Mouse (Mus musculus) midbrain, embryonic 10.5 days (tissue): Measurements from ENCODE around the gene Mfsd2b. TPM values are rescaled to one million over a fixed set of nuclear protein-coding genes. Genes with fewer than 3 reads are reported as not detected.
"Not testable (repeated sequence)": the region's sequence is repeated elsewhere in the genome, so short reads cannot be mapped to it uniquely, and the experiment has no call there.

Experiments used
- DNase-seq: peaks from one replicate; pipeline ENCODE4 v3.0.0-alpha.2; 2017; ENCODE audit warnings: low spot score
- H3K27ac ChIP-seq: fragments of 300-500 bp; sonication (generic); replicated peaks from 2 replicates; pipeline ENCODE4 v1.5.1; 2016; ENCODE audit warnings: mild to moderate bottlenecking
- H3K27me3 ChIP-seq: fragments of 300-500 bp; sonication (generic); 2 replicates; pipeline ENCODE4 v1.6.1; 2016; ENCODE audit warnings: low read depth, mild to moderate bottlenecking; ENCODE audit not compliant: poor library complexity, severe bottlenecking
- H3K36me3 ChIP-seq: fragments of 300-500 bp; sonication (generic); 2 replicates; pipeline ENCODE4 v1.6.1; 2016; ENCODE audit warnings: mild to moderate bottlenecking, moderate library complexity
- H3K4me1 ChIP-seq: fragments of 300-500 bp; sonication (generic); 2 replicates; pipeline ENCODE4 v1.6.1; 2016
- H3K4me3 ChIP-seq: fragments of 300-500 bp; sonication (generic); 2 replicates; pipeline ENCODE4 v1.5.1; 2016; ENCODE audit warnings: mild to moderate bottlenecking, moderate library complexity
- H3K9me3 ChIP-seq: fragments of 300-500 bp; sonication (generic); replicated peaks from 2 replicates; pipeline ENCODE4 v1.6.1; 2016; ENCODE audit warnings: mild to moderate bottlenecking
- WGBS: fragments of 180-500 bp; shearing (Covaris S2); methylation state at CpG from one replicate; pipeline ENCODE4 v1.1.7; 2016; 5-methylcytosine and 5-hydroxymethylcytosine counted together
- polyA plus RNA-seq: library from polyadenylated mRNA; unstranded; fragments of >200 nt; fragmentation: Nextera tagmentation; extraction: Ambion mirVana; gene quantifications from 2 replicates; pipeline ENCODE4 v1.2.1, GENCODE M21; 2016

Mfsd2b gene
- 3.5 and 4.6 TPM in 2 replicates for polyA plus RNA-seq

- peak within 1 kb of the TSS; percentile 56 for H3K4me3 ChIP-seq
- peaks cover 8% of the 10 kb centered on the region for H3K36me3 ChIP-seq
- DNase-seq, result peak; percentile 69
- H3K4me1 ChIP-seq, result peaks cover 11% of the 10 kb centered on the region
- 6% methylated on average over 24 of the region's 24 CpGs for WGBS
- H3K9me3 ChIP-seq, result 0 out of 2 replicates have a peak, but pooled peaks cover 3% of the 10 kb centered on the region
- H3K27ac ChIP-seq, result peak within 1 kb of the TSS; percentile 65
- H3K27me3 ChIP-seq, result peaks cover 26% of the 10 kb centered on the region
Measured at GRCm38 (mm10) chr12:4874161-4874927, at the start of gene Mfsd2b. Gene Mfsd2b (minus strand): TSS chr12:4874359.

- H3K27me3 ChIP-seq, result no peaks in the 10 kb centered on the region
- H3K4me3 ChIP-seq, result peak overlapping the region; percentile 91
- peak overlapping the region; percentile 99 for H3K27ac ChIP-seq
- under 1% methylated on average over 48 of the region's 48 CpGs for WGBS
- peak; percentile 81 for DNase-seq
- peaks cover 23% of the 10 kb centered on the region for H3K4me1 ChIP-seq
- no peaks in the 10 kb centered on the region for H3K36me3 ChIP-seq
- no peaks in the 10 kb centered on the region for H3K9me3 ChIP-seq
Measured at GRCm38 (mm10) chr12:4917805-4918591, 43.8 kb upstream of the Mfsd2b start.

GRCm38 (mm10) chr12:4916994-4917804 is 43.0 kb upstream of the Mfsd2b start, which contains the start of gene Atad2b:
Gene Atad2b (plus strand): TSS chr12:4917353.
- peak within 1 kb of the TSS; percentile 91 for H3K4me3 ChIP-seq
- DNase-seq, result peak; percentile 96
- H3K27me3 ChIP-seq, result no peaks in the 10 kb centered on the region
- H3K36me3 ChIP-seq, result no peaks in the 10 kb centered on the region
- peaks cover 23% of the 10 kb centered on the region for H3K4me1 ChIP-seq
- no peaks in the 10 kb centered on the region for H3K9me3 ChIP-seq
- H3K27ac ChIP-seq, result peak within 1 kb of the TSS; percentile 99
- WGBS, result under 1% methylated on average over 89 of the region's 89 CpGs

- Histone ChIP-seq H3K9me3 (no peaks in the 10 kb centered on the region), H3K4me1 (peaks cover 22% of the 10 kb centered on the region), H3K27ac (no peak overlapping the region), H3K36me3 (no peaks in the 10 kb centered on the region), H3K4me3 (no peak overlapping the region), H3K27me3 (no peaks in the 10 kb centered on the region)
- 82% methylated on average over 3 of the region's 3 CpGs for WGBS
- DNase-seq, result no peak
Measured at GRCm38 (mm10) chr12:4914944-4915343, 40.8 kb upstream of the Mfsd2b start.

GRCm38 (mm10) chr12:4914441-4914840 is 40.3 kb upstream of the Mfsd2b start:
- Histone ChIP-seq H3K4me1 (peaks cover 17% of the 10 kb centered on the region), H3K4me3 (no peak overlapping the region), H3K36me3 (no peaks in the 10 kb centered on the region), H3K27me3 (no peaks in the 10 kb centered on the region), H3K27ac (no peak overlapping the region), H3K9me3 (no peaks in the 10 kb centered on the region)
- no peak for DNase-seq
- 37% methylated on average over 3 of the region's 3 CpGs for WGBS

- H3K9me3 ChIP-seq, result no peaks in the 10 kb centered on the region
- H3K27ac ChIP-seq, result no peak overlapping the region
- 89% methylated on average over 4 of the region's 4 CpGs for WGBS
- H3K4me3 ChIP-seq, result no peak overlapping the region
- no peaks in the 10 kb centered on the region for H3K36me3 ChIP-seq
- no peaks in the 10 kb centered on the region for H3K27me3 ChIP-seq
- no peak for DNase-seq
- peaks cover 10% of the 10 kb centered on the region for H3K4me1 ChIP-seq
Measured at GRCm38 (mm10) chr12:4911716-4912115, 37.6 kb upstream of the Mfsd2b start.

GRCm38 (mm10) chr12:4910496-4910895 is 36.3 kb upstream of the Mfsd2b start:
- not testable (repeated sequence) for H3K9me3 ChIP-seq, H3K36me3 ChIP-seq, H3K4me3 ChIP-seq, H3K27me3 ChIP-seq, DNase-seq, H3K27ac ChIP-seq
- H3K4me1 ChIP-seq, result peaks cover 10% of the 10 kb centered on the region
- WGBS, result 94% methylated on average over 1 of the region's 1 CpGs

- peak overlapping the region; percentile 77; the same call in 1 of the 2 replicates for H3K4me3 ChIP-seq
- no peaks in the 10 kb centered on the region for H3K9me3 ChIP-seq
- H3K27ac ChIP-seq, result no peak overlapping the region
- H3K36me3 ChIP-seq, result no peaks in the 10 kb centered on the region
- no peak for DNase-seq
- peaks cover 8% of the 10 kb centered on the region for H3K4me1 ChIP-seq
- H3K27me3 ChIP-seq, result no peaks in the 10 kb centered on the region
- WGBS, result 93% methylated on average over 7 of the region's 7 CpGs
Measured at GRCm38 (mm10) chr12:4908391-4908790, 34.2 kb upstream of the Mfsd2b start.

- no peaks in the 10 kb centered on the region for H3K9me3 ChIP-seq
- WGBS, result under 1% methylated on average over 124 of the region's 125 CpGs
- peak within 1 kb of the TSS; percentile 89 for H3K27ac ChIP-seq
- DNase-seq, result peak; percentile 89
- H3K4me1 ChIP-seq, result peaks cover 8% of the 10 kb centered on the region
- H3K36me3 ChIP-seq, result no peaks in the 10 kb centered on the region
- peak within 1 kb of the TSS; percentile 77 for H3K4me3 ChIP-seq
- H3K27me3 ChIP-seq, result no peaks in the 10 kb centered on the region
Measured at GRCm38 (mm10) chr12:4906951-4907906, 33.1 kb upstream of the Mfsd2b start, which contains the start of gene Ubxn2a. Gene Ubxn2a (minus strand): TSS chr12:4907705.

GRCm38 (mm10) chr12:4906476-4906875 is 32.3 kb upstream of the Mfsd2b start:
- Histone ChIP-seq H3K36me3 (0 out of 2 replicates have a peak, but pooled peaks cover 3% of the 10 kb centered on the region), H3K9me3 (no peaks in the 10 kb centered on the region), H3K4me1 (peaks cover 8% of the 10 kb centered on the region), H3K4me3 (peak overlapping the region; percentile 77), H3K27ac (no peak overlapping the region; the same call in 1 of the 2 replicates), H3K27me3 (no peaks in the 10 kb centered on the region)
- 72% methylated on average over 7 of the region's 7 CpGs for WGBS
- no peak for DNase-seq

- Histone ChIP-seq H3K4me1 (peaks cover 8% of the 10 kb centered on the region), H3K27ac (no peak overlapping the region), H3K4me3 (peak overlapping the region; percentile 77; the same call in 1 of the 2 replicates), H3K27me3 (no peaks in the 10 kb centered on the region), H3K36me3 (peaks cover 5% of the 10 kb centered on the region), H3K9me3 (no peaks in the 10 kb centered on the region)
- 83% methylated on average over 7 of the region's 7 CpGs for WGBS
- DNase-seq, result no peak
Measured at GRCm38 (mm10) chr12:4905946-4906345, 31.8 kb upstream of the Mfsd2b start.
